Mouse (Mus musculus): ENCODE measurements around the gene Cfap61. TPM values are rescaled to one million over a fixed set of nuclear protein-coding genes. Genes with fewer than 3 reads are reported as not detected.

Gene Cfap61
- polyA plus RNA-seq, 1 experiment from 2014 or later = not detected

- Histone ChIP-seq H3K36me3 (ENCODE audit: control insufficient read depth, insufficient read depth, low read length) (no peaks in the 10 kb centered on the region), H3K27me3 (ENCODE audit: control insufficient read depth, insufficient read depth, low read length) (no peaks in the 10 kb centered on the region), H3K27ac (ENCODE audit: low read length) (no peak overlapping the region), H3K4me1 (ENCODE audit: control insufficient read depth, insufficient read depth, low read length) (no peaks in the 10 kb centered on the region), H3K9ac (replicated peaks; ENCODE audit: low read depth, low read length) (no peak overlapping the region), H3K9me3 (ENCODE audit: control insufficient read depth, low read depth, low read length) (no peaks in the 10 kb centered on the region), H3K4me2 (replicated peaks; ENCODE audit: low read depth, low read length) (no peak overlapping the region), H3K4me3 (ENCODE audit: low read depth, low read length) (no peak overlapping the region)
- no peak for ATAC-seq (ENCODE audit: insufficient number of reproducible peaks, insufficient read depth, low FRiP score, low read depth)
- 90% methylated on average over 10 of the region's 10 CpGs for WGBS
These were observed 142.5 kb downstream of the Cfap61 start for GRCm38 (mm10) chr2:146077117-146077516.

- WGBS = 91% methylated on average over 4 of the region's 4 CpGs
These were observed 145.7 kb downstream of the Cfap61 start for GRCm38 (mm10) chr2:146080282-146080681.

GRCm38 (mm10) chr2:146083326-146083871 is 148.8 kb downstream of the Cfap61 start:
- ATAC-seq (ENCODE audit: insufficient number of reproducible peaks, insufficient read depth, low FRiP score, low read depth) = peak; percentile 71; the same call in 1 of the 2 replicates
- Histone ChIP-seq H3K36me3 (ENCODE audit: control insufficient read depth, insufficient read depth, low read length) (no peaks in the 10 kb centered on the region), H3K27me3 (ENCODE audit: control insufficient read depth, insufficient read depth, low read length) (no peaks in the 10 kb centered on the region), H3K9me3 (ENCODE audit: control insufficient read depth, low read depth, low read length) (no peaks in the 10 kb centered on the region), H3K4me1 (ENCODE audit: control insufficient read depth, insufficient read depth, low read length) (no peaks in the 10 kb centered on the region), H3K4me2 (replicated peaks; ENCODE audit: low read depth, low read length) (no peak overlapping the region), H3K9ac (replicated peaks; ENCODE audit: low read depth, low read length) (no peak overlapping the region), H3K4me3 (ENCODE audit: low read depth, low read length) (no peak overlapping the region), H3K27ac (ENCODE audit: low read length) (no peak overlapping the region; the same call in 1 of the 2 replicates)
- 45% methylated on average over 6 of the region's 6 CpGs for WGBS

More at GRCm38 (mm10) chr2:146080282-146080681, 145.7 kb downstream of the Cfap61 start:
- Histone ChIP-seq H3K4me2 (replicated peaks; ENCODE audit: low read depth, low read length) (no peak overlapping the region), H3K4me1 (ENCODE audit: control insufficient read depth, insufficient read depth, low read length) (no peaks in the 10 kb centered on the region), H3K27me3 (ENCODE audit: control insufficient read depth, insufficient read depth, low read length) (no peaks in the 10 kb centered on the region), H3K4me3 (ENCODE audit: low read depth, low read length) (no peak overlapping the region), H3K27ac (ENCODE audit: low read length) (no peak overlapping the region), H3K36me3 (ENCODE audit: control insufficient read depth, insufficient read depth, low read length) (no peaks in the 10 kb centered on the region), H3K9ac (replicated peaks; ENCODE audit: low read depth, low read length) (no peak overlapping the region), H3K9me3 (ENCODE audit: control insufficient read depth, low read depth, low read length) (no peaks in the 10 kb centered on the region)
- ATAC-seq (ENCODE audit: insufficient number of reproducible peaks, insufficient read depth, low FRiP score, low read depth) = no peak

- ATAC-seq (ENCODE audit: insufficient number of reproducible peaks, insufficient read depth, low FRiP score, low read depth) = no peak
- no peaks in the 10 kb centered on the region for H3K4me1 ChIP-seq (ENCODE audit: control insufficient read depth, insufficient read depth, low read length)
- WGBS = 90% methylated on average over 1 of the region's 1 CpGs
These were observed 152.8 kb downstream of the Cfap61 start for GRCm38 (mm10) chr2:146087411-146087810.

GRCm38 (mm10) chr2:146089157-146089692 is 154.6 kb downstream of the Cfap61 start:
- H3K27ac ChIP-seq (ENCODE audit: low read length) = no peak overlapping the region
- H3K36me3 ChIP-seq (ENCODE audit: control insufficient read depth, insufficient read depth, low read length) = no peaks in the 10 kb centered on the region
- WGBS = 29% methylated on average over 6 of the region's 6 CpGs
- H3K27me3 ChIP-seq (ENCODE audit: control insufficient read depth, insufficient read depth, low read length) = no peaks in the 10 kb centered on the region
- H3K4me3 ChIP-seq (ENCODE audit: low read depth, low read length) = no peak overlapping the region
- H3K4me2 ChIP-seq (replicated peaks; ENCODE audit: low read depth, low read length) = no peak overlapping the region
- H3K9ac ChIP-seq (replicated peaks; ENCODE audit: low read depth, low read length) = no peak overlapping the region
- no peak for ATAC-seq (ENCODE audit: insufficient number of reproducible peaks, insufficient read depth, low FRiP score, low read depth)
- H3K4me1 ChIP-seq (ENCODE audit: control insufficient read depth, insufficient read depth, low read length) = no peaks in the 10 kb centered on the region
- no peaks in the 10 kb centered on the region for H3K9me3 ChIP-seq (ENCODE audit: control insufficient read depth, low read depth, low read length)

More at GRCm38 (mm10) chr2:146087411-146087810, 152.8 kb downstream of the Cfap61 start:
- Histone ChIP-seq H3K27ac (ENCODE audit: low read length) (no peak overlapping the region), H3K9me3 (ENCODE audit: control insufficient read depth, low read depth, low read length) (no peaks in the 10 kb centered on the region), H3K36me3 (ENCODE audit: control insufficient read depth, insufficient read depth, low read length) (no peaks in the 10 kb centered on the region), H3K4me3 (ENCODE audit: low read depth, low read length) (no peak overlapping the region), H3K4me2 (replicated peaks; ENCODE audit: low read depth, low read length) (no peak overlapping the region), H3K9ac (replicated peaks; ENCODE audit: low read depth, low read length) (no peak overlapping the region), H3K27me3 (ENCODE audit: control insufficient read depth, insufficient read depth, low read length) (no peaks in the 10 kb centered on the region)

- H3K4me3 ChIP-seq (ENCODE audit: low read depth, low read length) = no peak overlapping the region
- H3K27ac ChIP-seq (ENCODE audit: low read length) = no peak overlapping the region
- no peaks in the 10 kb centered on the region for H3K27me3 ChIP-seq (ENCODE audit: control insufficient read depth, insufficient read depth, low read length)
- H3K9ac ChIP-seq (replicated peaks; ENCODE audit: low read depth, low read length) = no peak overlapping the region
- no peaks in the 10 kb centered on the region for H3K4me1 ChIP-seq (ENCODE audit: control insufficient read depth, insufficient read depth, low read length)
- 94% methylated on average over 5 of the region's 5 CpGs for WGBS
- H3K4me2 ChIP-seq (replicated peaks; ENCODE audit: low read depth, low read length) = no peak overlapping the region
- no peaks in the 10 kb centered on the region for H3K9me3 ChIP-seq (ENCODE audit: control insufficient read depth, low read depth, low read length)
- no peaks in the 10 kb centered on the region for H3K36me3 ChIP-seq (ENCODE audit: control insufficient read depth, insufficient read depth, low read length)
- no peak for ATAC-seq (ENCODE audit: insufficient number of reproducible peaks, insufficient read depth, low FRiP score, low read depth)
These were observed 162.9 kb downstream of the Cfap61 start for GRCm38 (mm10) chr2:146097532-146097931.

GRCm38 (mm10) chr2:146098853-146099717 is 164.5 kb downstream of the Cfap61 start:
- Histone ChIP-seq H3K9ac (replicated peaks; ENCODE audit: low read depth, low read length) (no peak overlapping the region), H3K36me3 (ENCODE audit: control insufficient read depth, insufficient read depth, low read length) (no peaks in the 10 kb centered on the region), H3K4me2 (replicated peaks; ENCODE audit: low read depth, low read length) (no peak overlapping the region), H3K27ac (ENCODE audit: low read length) (no peak overlapping the region), H3K4me1 (ENCODE audit: control insufficient read depth, insufficient read depth, low read length) (no peaks in the 10 kb centered on the region), H3K27me3 (ENCODE audit: control insufficient read depth, insufficient read depth, low read length) (no peaks in the 10 kb centered on the region), H3K4me3 (ENCODE audit: low read depth, low read length) (no peak overlapping the region), H3K9me3 (ENCODE audit: control insufficient read depth, low read depth, low read length) (no peaks in the 10 kb centered on the region)
- peak; percentile 72; the same call in 1 of the 2 replicates for ATAC-seq (ENCODE audit: insufficient number of reproducible peaks, insufficient read depth, low FRiP score, low read depth)
- 50% methylated on average over 16 of the region's 16 CpGs for whole genome bisulfite sequencing

GRCm38 (mm10) chr2:146099838-146100237 is 165.3 kb downstream of the Cfap61 start:
- H3K9me3 ChIP-seq (ENCODE audit: control insufficient read depth, low read depth, low read length) = no peaks in the 10 kb centered on the region
- no peak for ATAC-seq (ENCODE audit: insufficient number of reproducible peaks, insufficient read depth, low FRiP score, low read depth)
- no peak overlapping the region for H3K27ac ChIP-seq (ENCODE audit: low read length)
- no peaks in the 10 kb centered on the region for H3K36me3 ChIP-seq (ENCODE audit: control insufficient read depth, insufficient read depth, low read length)
- H3K9ac ChIP-seq (replicated peaks; ENCODE audit: low read depth, low read length) = no peak overlapping the region
- no peak overlapping the region for H3K4me2 ChIP-seq (replicated peaks; ENCODE audit: low read depth, low read length)
- H3K4me1 ChIP-seq (ENCODE audit: control insufficient read depth, insufficient read depth, low read length) = no peaks in the 10 kb centered on the region
- 88% methylated on average over 3 of the region's 3 CpGs for WGBS
- no peak overlapping the region for H3K4me3 ChIP-seq (ENCODE audit: low read depth, low read length)
- H3K27me3 ChIP-seq (ENCODE audit: control insufficient read depth, insufficient read depth, low read length) = no peaks in the 10 kb centered on the region
